Mouse (Mus musculus) liver, embryonic 14.5 days (tissue): ENCODE results near the gene Adgrg2.

ENCODE experiments used
- CTCF ChIP-seq: IDR thresholded peaks from 2 replicates; pipeline ENCODE4 v1.5.1; 2016; ENCODE audit warnings: antibody characterized with exemption, low read depth, control low read depth
- EP300 ChIP-seq: IDR thresholded peaks from 2 replicates; pipeline ENCODE4 v1.6.1; 2016; ENCODE audit warnings: antibody characterized with exemption, low read depth

DNA sequence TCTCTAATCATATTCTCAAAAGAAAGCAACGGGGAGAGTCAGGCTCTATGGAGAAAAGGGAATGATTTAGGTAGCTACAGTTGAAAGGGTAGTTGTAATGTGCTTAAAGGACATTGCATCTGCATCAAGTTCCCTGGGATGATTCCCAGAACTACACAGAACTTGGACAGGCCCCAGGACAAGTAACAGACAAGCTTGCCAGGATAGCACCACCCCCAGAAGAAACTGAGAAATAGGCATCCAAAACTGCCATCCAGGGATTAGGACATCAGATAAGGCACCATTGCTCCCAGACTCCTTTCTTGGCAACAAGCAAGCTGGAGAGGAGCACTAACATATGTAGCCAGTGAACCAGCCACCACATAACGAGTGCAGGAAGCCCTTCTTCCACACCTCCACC is 152.3 kb downstream of the Adgrg2 start:
- no peak for TF ChIP-seq CTCF
- no peak for TF ChIP-seq EP300
